Mouse (Mus musculus) cerebellum, adult 9-11 months (tissue): ENCODE results near the gene Gm49673.
"Not testable (repeated sequence)": the region's sequence is repeated elsewhere in the genome, so short reads cannot be mapped to it uniquely, and the experiment has no call there.

ENCODE experiments used
- DNase-seq: peaks from one replicate; pipeline ENCODE4 v3.0.0; 2022

Gm49673 gene

GRCm38 (mm10) chr17:8036976-8037375 lies 110.6 kb downstream of the Gm49673 start:
- not testable (repeated sequence) for DNase-seq
